Mouse (Mus musculus): ENCODE results near the gene Sfxn2.

- TF ChIP-seq CTCF (IDR thresholded peaks at IDR 0.05; ENCODE audit: low read depth), result no peak
- TF ChIP-seq EP300 (IDR thresholded peaks at IDR 0.05; ENCODE audit: low read depth), result no peak
These were observed 33.6 kb downstream of the Sfxn2 start for GRCm38 (mm10) chr19:46606718-46607117.

Data from heart, postnatal 0 days (tissue).